Mouse (Mus musculus) brown adipose tissue, adult 24 weeks (tissue): ENCODE data around the gene Lrp1. TPM values are rescaled to one million over a fixed set of nuclear protein-coding genes. Genes with fewer than 3 reads are reported as not detected.
A peak's percentile ranks its signal among the peaks of the same experiment; 100 is the strongest.

Experiments
- H3K27ac ChIP-seq: fragments of 200-500 bp; replicated peaks from 2 replicates; pipeline ENCODE4 v1.5.1; 2012; ENCODE audit warnings: low read depth, mild to moderate bottlenecking, low read length
- H3K4me1 ChIP-seq: fragments of 200-500 bp; 2 replicates; pipeline ENCODE4 v1.6.1; 2012; ENCODE audit warnings: low read length, mixed read lengths; ENCODE audit not compliant: control insufficient read depth, insufficient read depth, insufficient read length
- H3K4me3 ChIP-seq: fragments of 200-500 bp; 2 replicates; pipeline ENCODE4 v1.5.1; 2012; ENCODE audit warnings: low read depth, mild to moderate bottlenecking, low read length, moderate library complexity; ENCODE audit not compliant: insufficient read depth
- polyA plus RNA-seq: library from polyadenylated mRNA; stranded (reverse); fragments of >200 nt; gene quantifications from 2 replicates; pipeline ENCODE4 v1.2.4, GENCODE M21; 2012; ENCODE audit not compliant: missing spikeins, insufficient read depth, insufficient read length

The Lrp1 gene
- polyA plus RNA-seq, 1 experiment = 43.8 TPM

- Histone ChIP-seq H3K27ac (peak overlapping the region; percentile 92), H3K4me3 (no peak overlapping the region), H3K4me1 (no peaks in the 10 kb centered on the region)
Measured at GRCm38 (mm10) chr10:127577156-127577555, 43.8 kb downstream of the Lrp1 start.

DNA sequence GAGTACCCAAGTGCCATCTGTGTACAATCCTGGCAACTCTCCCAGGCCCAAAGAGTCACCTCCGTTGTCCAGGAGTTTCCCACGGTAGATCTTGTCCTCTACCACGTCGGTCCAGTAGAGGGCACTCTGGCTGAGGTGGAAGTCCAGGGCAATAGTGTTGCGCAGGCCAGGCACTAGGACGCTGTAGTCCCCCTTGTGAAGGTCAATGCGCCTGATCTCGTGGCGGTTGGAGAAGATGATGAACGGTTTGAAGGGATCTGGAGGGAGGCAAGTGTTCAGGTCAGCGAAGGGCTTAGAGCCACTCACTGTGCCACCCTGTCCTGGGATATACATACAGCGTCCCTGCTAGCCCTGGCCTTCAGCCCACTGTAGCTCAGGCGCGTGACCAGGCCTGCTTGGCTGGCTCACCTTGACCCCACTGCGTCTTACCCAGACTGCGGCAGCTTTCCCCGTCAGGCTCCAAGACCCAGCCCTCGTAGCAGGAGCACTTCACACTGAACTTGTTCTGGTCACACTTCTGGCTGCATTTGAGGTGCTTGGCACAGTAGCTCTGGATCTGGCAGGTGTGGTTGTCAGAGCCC, 44.5 kb downstream of the Lrp1 start:
- peak overlapping the region; percentile 92 for H3K27ac ChIP-seq

DNA sequence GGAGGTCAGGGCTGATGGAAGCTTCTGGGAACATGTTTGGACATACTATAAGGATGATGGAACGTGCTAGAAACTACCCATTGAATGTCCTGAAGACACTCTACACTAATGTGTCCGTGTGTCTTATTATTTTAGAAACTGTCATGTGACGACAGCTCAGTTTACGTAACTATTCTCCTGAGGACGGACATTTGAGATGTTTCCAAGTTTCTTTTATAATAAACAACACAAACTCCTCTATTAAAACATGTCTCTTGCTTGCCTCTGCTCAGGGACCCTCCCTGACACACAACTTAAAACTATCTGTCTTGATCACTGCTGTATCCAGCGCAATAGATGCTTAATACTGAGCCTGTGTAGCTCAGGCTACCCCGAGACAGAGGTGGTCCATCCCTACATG, 45.2 kb downstream of the Lrp1 start:
- H3K4me3 ChIP-seq = no peak overlapping the region
- H3K4me1 ChIP-seq = no peaks in the 10 kb centered on the region
- H3K27ac ChIP-seq = peak overlapping the region; percentile 92

More for the DNA sequence above, 44.5 kb downstream of the Lrp1 start:
- no peak overlapping the region for H3K4me3 ChIP-seq
- H3K4me1 ChIP-seq = no peaks in the 10 kb centered on the region

- H3K4me1 ChIP-seq = no peaks in the 10 kb centered on the region
- no peak overlapping the region for H3K4me3 ChIP-seq
- no peak overlapping the region for H3K27ac ChIP-seq
Measured at GRCm38 (mm10) chr10:127572281-127572680, 48.7 kb downstream of the Lrp1 start.

- Histone ChIP-seq H3K27ac (no peak overlapping the region), H3K4me3 (no peak overlapping the region), H3K4me1 (no peaks in the 10 kb centered on the region)
Measured at GRCm38 (mm10) chr10:127570937-127571641, 49.9 kb downstream of the Lrp1 start.

DNA sequence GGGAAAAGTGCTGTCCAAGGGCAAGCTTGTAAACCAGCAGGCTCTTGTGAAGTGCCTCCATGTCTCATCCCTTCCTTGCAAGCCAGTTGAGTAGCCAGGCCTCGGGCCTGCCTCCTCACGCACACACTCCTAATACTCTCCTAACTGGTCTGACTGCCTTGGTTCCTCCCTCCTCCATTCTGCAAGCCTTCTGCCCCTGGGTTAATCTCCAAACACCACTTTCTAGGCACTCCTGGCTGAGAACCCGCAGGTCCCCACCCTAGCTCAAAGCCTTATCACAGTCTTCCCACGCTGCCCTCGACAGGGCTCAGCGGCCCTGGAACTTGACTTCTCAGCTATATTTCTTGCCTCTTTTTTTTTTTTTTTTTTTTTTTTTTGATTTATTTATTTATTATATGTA, 50.6 kb downstream of the Lrp1 start:
- Histone ChIP-seq H3K27ac (peak overlapping the region; percentile 27; the same call in 1 of the 2 replicates), H3K4me1 (no peaks in the 10 kb centered on the region), H3K4me3 (no peak overlapping the region)

GRCm38 (mm10) chr10:127569450-127569849, 51.5 kb downstream of the Lrp1 start:
- no peak overlapping the region for H3K27ac ChIP-seq

DNA sequence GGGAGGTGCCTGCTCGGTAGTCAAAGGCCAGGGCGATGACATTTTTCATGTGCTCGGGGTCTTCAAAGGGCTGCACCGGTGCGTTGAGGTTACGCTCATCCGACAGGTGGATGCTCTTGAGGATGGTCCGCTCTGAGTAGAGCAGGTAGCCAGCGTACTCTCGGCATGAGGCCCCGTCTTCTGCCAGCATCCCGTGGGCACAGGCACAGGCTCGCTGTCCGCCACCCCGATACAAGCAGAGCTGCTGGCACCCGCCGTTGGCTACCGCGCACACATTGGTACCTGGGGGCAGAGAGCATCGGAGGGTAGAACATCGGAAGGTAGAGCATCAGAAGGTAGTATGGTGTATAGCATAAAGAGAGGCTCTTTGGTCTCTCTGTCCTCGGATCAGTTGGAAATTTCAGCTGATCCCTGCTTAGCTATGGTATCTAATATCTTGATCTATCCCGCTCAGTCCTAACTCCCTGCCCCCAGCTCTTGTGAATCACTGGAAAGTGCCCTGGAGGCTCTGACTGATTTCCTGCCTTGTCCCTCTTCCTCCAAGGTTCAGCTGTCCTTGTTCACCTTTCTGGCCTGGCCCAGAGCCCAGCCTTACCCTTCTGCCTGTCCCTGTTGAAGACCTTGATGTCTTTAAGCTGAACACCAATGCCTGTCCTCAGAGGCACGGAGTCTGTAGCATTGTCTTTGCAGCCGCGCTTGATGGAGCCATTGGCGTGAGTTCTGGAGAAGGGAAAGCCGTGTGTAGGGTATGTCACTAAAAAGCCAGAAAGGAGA, 54.2 kb downstream of the Lrp1 start:
- Histone ChIP-seq H3K27ac (no peak overlapping the region), H3K4me3 (no peak overlapping the region), H3K4me1 (no peaks in the 10 kb centered on the region)

More at GRCm38 (mm10) chr10:127569450-127569849, 51.5 kb downstream of the Lrp1 start:
- Histone ChIP-seq H3K4me3 (no peak overlapping the region), H3K4me1 (no peaks in the 10 kb centered on the region)

DNA sequence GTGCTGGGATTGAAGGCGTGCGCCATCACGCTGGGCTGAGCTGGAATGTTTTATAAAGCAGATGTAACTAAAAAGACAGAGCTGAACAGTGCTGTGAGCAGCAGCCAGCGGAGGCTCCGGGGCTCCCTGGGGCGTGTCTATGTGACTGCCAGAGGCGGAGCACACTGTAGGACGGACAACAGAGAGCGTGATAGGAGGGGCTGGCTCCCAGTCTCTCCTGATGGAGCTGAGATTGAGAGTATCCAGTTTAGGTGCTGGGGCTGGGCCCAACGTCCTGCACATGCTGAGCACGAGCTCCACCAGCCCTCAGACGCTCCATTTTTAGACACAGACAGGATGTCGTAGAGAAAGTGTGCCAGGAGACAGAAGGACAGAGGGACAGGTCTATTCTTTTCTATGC, 56.6 kb downstream of the Lrp1 start:
- Histone ChIP-seq H3K27ac (0 out of 2 replicates have a peak overlapping the region, but pooled peaks have one; percentile 8), H3K4me1 (no peaks in the 10 kb centered on the region), H3K4me3 (no peak overlapping the region)

DNA sequence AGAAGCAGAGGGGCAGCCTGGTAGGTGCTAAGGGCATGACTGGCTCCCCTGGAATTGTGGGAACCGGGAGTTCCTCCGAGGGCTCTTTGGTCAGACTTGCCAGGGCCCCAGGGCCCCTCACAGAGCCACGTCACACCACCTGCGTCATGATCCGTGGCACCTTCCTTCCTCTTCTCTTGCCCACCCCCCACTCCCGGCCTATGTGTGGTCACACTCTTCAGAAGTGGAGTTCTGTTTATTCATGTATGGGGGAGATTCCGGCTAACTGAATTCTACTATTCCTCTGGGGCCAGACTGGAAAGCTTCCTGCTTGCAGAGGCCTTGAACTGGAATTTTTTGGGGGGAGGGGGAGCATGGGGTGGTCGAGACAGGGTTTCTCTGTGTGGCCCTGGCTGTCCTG, 57.1 kb downstream of the Lrp1 start:
- Histone ChIP-seq H3K4me1 (no peaks in the 10 kb centered on the region), H3K4me3 (no peak overlapping the region), H3K27ac (no peak overlapping the region)

- H3K4me1 ChIP-seq = no peaks in the 10 kb centered on the region
- no peak overlapping the region for H3K27ac ChIP-seq
- H3K4me3 ChIP-seq = no peak overlapping the region
Measured at GRCm38 (mm10) chr10:127561145-127561544, 59.8 kb downstream of the Lrp1 start.

- no peak overlapping the region for H3K27ac ChIP-seq
- H3K4me1 ChIP-seq = no peaks in the 10 kb centered on the region
- H3K4me3 ChIP-seq = no peak overlapping the region
Measured at GRCm38 (mm10) chr10:127557397-127557796, 63.6 kb downstream of the Lrp1 start.

- no peaks in the 10 kb centered on the region for H3K4me1 ChIP-seq
- H3K4me3 ChIP-seq = no peak overlapping the region
- H3K27ac ChIP-seq = no peak overlapping the region
Measured at GRCm38 (mm10) chr10:127555703-127556102, 65.2 kb downstream of the Lrp1 start.

GRCm38 (mm10) chr10:127549892-127550291, 71.1 kb downstream of the Lrp1 start:
- Histone ChIP-seq H3K27ac (no peak overlapping the region), H3K4me3 (no peak overlapping the region), H3K4me1 (no peaks in the 10 kb centered on the region)

- no peaks in the 10 kb centered on the region for H3K4me1 ChIP-seq
- no peak overlapping the region for H3K4me3 ChIP-seq
- no peak overlapping the region for H3K27ac ChIP-seq
Measured at GRCm38 (mm10) chr10:127548236-127548635, 72.7 kb downstream of the Lrp1 start.
